Mouse (Mus musculus) intestine, embryonic 15.5 days (tissue): Measurements from ENCODE around the gene Blzf1. TPM values are rescaled to one million over a fixed set of nuclear protein-coding genes. Genes with fewer than 3 reads are reported as not detected.

Experiments used
- ATAC-seq: fragments of 200-750 bp; cut with Nextera tagmentation; 2 replicates; pipeline ENCODE4 v1.8.0; 2017; ENCODE audit warnings: moderate TSS enrichment, moderate library complexity
- H3K27ac ChIP-seq: fragments of 300-500 bp; sonication (generic); 2 replicates; pipeline ENCODE4 v1.5.1; 2015; ENCODE audit warnings: mild to moderate bottlenecking, inconsistent platforms
- H3K27me3 ChIP-seq: fragments of 300-500 bp; sonication (generic); replicated peaks from 2 replicates; pipeline ENCODE4 v1.6.1; 2015; ENCODE audit warnings: inconsistent platforms
- H3K36me3 ChIP-seq: fragments of 300-500 bp; sonication (generic); 2 replicates; pipeline ENCODE4 v1.6.1; 2015; ENCODE audit warnings: inconsistent platforms
- H3K4me1 ChIP-seq: fragments of 300-500 bp; sonication (generic); replicated peaks from 2 replicates; pipeline ENCODE4 v1.6.1; 2015; ENCODE audit warnings: inconsistent platforms
- H3K4me2 ChIP-seq: fragments of 300-500 bp; sonication (generic); replicated peaks from 2 replicates; pipeline ENCODE4 v1.6.1; 2015; ENCODE audit warnings: mild to moderate bottlenecking, inconsistent platforms
- H3K4me3 ChIP-seq: fragments of 300-500 bp; sonication (generic); replicated peaks from 2 replicates; pipeline ENCODE4 v1.5.1; 2015; ENCODE audit warnings: inconsistent platforms
- H3K9ac ChIP-seq: fragments of 300-500 bp; sonication (generic); 2 replicates; pipeline ENCODE4 v1.6.1; 2015; ENCODE audit warnings: inconsistent platforms
- H3K9me3 ChIP-seq: fragments of 300-500 bp; sonication (generic); 2 replicates; pipeline ENCODE4 v1.6.1; 2016; ENCODE audit warnings: inconsistent platforms
- WGBS: fragments of 180-500 bp; shearing (Covaris S2); methylation state at CpG from one replicate; pipeline ENCODE4 v1.1.7; 2015; 5-methylcytosine and 5-hydroxymethylcytosine counted together
- polyA plus RNA-seq: library from polyadenylated mRNA; unstranded; fragments of >200 nt; fragmentation: Nextera tagmentation; extraction: Ambion mirVana; gene quantifications from 2 replicates; pipeline ENCODE4 v1.2.1, GENCODE M21; 2015

Blzf1 gene
- polyA plus RNA-seq, 1 experiment from 2014 or later = 25.7 TPM

DNA sequence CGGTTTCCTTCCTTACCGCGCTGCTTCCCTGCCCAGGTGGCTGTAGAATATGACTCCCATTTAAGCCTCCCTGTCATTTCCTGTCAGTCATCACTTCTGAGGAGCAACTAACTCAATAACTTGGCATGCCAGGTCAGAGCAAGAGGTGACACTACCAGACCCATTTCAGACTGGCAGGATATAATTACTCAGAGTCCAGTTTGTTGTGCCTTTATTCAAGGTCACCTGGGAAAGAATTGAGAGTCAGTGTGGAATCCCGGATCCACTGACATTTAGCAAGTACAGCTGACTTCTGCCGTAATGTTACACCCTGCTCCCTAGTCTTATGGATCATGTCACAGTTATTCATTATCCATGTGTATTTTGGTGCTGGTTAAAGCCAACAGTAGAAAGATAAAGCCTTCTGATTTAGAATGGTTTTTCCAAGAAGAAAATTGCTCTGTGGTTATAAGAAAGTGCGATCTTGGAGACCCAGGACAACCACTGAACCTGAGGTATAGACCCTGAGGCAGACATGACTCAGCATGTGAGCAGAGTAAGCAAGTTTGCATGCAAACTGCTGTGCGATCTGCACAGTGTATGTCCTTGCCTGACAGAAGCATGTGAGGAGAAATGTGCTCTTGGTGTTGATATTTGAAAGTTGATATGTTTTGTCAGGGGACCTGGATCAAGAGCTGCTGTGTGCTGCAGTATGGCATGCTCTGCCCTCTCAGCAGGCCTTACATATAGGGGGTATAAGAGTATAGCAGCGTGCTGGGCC is 56.7 kb downstream of the Blzf1 start:
- no peak overlapping the region for H3K27ac ChIP-seq
- 49% methylated on average over 8 of the region's 8 CpGs for WGBS

DNA sequence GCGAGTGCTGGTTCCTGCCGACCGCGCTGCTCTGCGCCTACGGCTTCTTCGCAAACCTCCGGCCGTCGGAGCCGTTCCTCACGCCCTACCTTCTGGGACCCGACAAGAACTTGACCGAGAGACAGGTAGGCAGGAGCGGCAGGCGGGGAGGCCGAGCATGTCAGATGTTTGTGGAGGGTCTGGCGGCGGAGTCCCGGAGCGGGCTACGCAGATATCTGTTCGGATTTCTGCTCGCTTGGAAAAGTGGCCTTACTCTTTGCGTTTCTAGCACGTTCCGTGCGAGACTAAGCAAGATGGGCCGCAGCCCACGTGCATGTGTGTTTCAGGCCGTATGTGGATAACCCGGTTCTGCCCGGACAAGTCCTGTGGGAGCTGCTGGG is 58.0 kb downstream of the Blzf1 start:
- H3K4me2 ChIP-seq = peak overlapping the region; percentile 78
- no peaks in the 10 kb centered on the region for H3K36me3 ChIP-seq
- H3K4me3 ChIP-seq = peak overlapping the region; percentile 81
- peak overlapping the region; percentile 75 for H3K27ac ChIP-seq
- peak overlapping the region; percentile 72 for H3K9ac ChIP-seq
- H3K9me3 ChIP-seq = no peaks in the 10 kb centered on the region
- H3K4me1 ChIP-seq = peaks cover 9% of the 10 kb centered on the region
- H3K27me3 ChIP-seq = no peaks in the 10 kb centered on the region
- WGBS = under 1% methylated on average over 33 of the region's 33 CpGs
- ATAC-seq = peak; percentile 40; the same call in 1 of the 2 replicates

More for the DNA sequence above, 56.7 kb downstream of the Blzf1 start:
- Histone ChIP-seq H3K4me2 (peak overlapping the region; percentile 78), H3K9ac (0 out of 2 replicates have a peak overlapping the region, but pooled peaks have one; percentile 10), H3K4me3 (peak overlapping the region; percentile 81), H3K36me3 (no peaks in the 10 kb centered on the region), H3K9me3 (no peaks in the 10 kb centered on the region), H3K4me1 (peaks cover 9% of the 10 kb centered on the region), H3K27me3 (no peaks in the 10 kb centered on the region)
- ATAC-seq = no peak

DNA sequence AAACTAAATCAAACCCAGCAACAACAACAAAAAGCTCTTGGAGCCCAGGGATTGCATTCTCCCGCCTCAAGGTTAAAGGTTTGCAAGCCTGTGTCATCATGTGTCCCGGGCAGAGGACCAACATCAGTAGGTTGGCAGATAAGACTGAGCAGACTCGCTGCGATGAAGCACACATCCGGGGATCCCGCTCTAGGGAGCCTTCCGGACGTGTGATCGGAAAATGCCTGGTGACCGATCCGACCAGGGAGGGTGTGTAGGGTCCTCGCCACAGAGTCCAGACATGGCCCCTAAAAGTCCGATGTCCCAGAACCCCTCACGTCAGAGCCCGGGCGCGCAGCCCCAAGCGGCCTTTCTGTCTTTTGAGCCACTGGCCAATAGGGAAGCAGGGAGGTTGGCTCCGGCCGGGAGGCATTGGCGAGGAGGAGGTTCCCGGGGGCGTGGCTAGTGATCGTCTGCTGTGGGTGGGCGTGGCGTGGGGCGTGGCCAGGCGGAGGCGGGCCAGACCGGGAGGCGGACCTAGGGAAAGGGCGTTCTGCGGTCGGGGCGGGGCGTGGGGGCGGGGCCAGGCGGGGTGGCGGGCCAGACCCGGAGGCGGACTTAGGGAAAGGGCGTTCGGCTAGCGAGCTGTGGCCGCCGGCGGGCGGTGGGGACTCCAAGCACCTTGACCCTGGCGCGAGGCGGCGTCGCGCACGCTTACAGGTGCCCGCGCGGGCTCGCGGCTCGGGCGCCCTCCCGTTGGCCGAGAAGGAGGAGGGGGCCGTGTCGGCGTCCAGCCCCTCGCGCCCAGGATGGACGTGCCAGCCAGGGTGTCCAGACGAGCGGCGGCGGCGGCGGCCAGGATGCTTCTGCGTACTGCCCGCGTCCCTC is 58.6 kb downstream of the Blzf1 start, which contains the start of gene Slc19a2:
Gene Slc19a2 (plus strand): TSS at position 582 of the 867 bp plus-strand sequence.
- no peaks in the 10 kb centered on the region for H3K9me3 ChIP-seq
- H3K27ac ChIP-seq = peak within 1 kb of the TSS; percentile 81
- H3K4me2 ChIP-seq = peak within 1 kb of the TSS; percentile 78
- under 1% methylated on average over 70 of the region's 79 CpGs for WGBS
- no peaks in the 10 kb centered on the region for H3K36me3 ChIP-seq
- H3K4me1 ChIP-seq = peaks cover 9% of the 10 kb centered on the region
- no peaks in the 10 kb centered on the region for H3K27me3 ChIP-seq
- H3K9ac ChIP-seq = peak within 1 kb of the TSS; percentile 72
- H3K4me3 ChIP-seq = peak within 1 kb of the TSS; percentile 81
- peak; percentile 96 for ATAC-seq

DNA sequence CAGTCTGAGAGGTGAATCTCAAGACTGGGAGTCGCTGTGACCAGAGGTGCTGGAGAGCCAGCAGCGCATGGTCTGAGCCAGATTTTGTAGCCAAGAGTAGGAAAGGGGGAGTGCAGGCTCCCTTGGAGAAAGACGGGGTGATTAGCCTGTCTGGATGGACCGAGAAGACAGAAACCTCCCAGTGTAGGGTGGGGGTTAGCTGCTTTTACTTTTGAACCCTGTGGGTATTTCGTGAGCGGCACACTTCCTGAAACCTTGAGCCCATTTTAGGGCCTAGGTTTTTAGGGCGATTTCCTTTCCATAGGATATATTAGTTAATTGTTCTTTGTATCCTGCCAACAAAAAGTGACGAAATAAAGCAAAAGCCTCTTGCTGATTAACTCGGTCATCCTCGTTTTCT is 59.3 kb downstream of the Blzf1 start:
- Histone ChIP-seq H3K27me3 (no peaks in the 10 kb centered on the region), H3K27ac (no peak overlapping the region), H3K36me3 (no peaks in the 10 kb centered on the region), H3K9me3 (no peaks in the 10 kb centered on the region), H3K4me1 (peaks cover 9% of the 10 kb centered on the region), H3K4me3 (peak overlapping the region; percentile 81), H3K9ac (peak overlapping the region; percentile 65; the same call in 1 of the 2 replicates), H3K4me2 (peak overlapping the region; percentile 78)
- WGBS = 19% methylated on average over 10 of the region's 10 CpGs
- no peak for ATAC-seq

DNA sequence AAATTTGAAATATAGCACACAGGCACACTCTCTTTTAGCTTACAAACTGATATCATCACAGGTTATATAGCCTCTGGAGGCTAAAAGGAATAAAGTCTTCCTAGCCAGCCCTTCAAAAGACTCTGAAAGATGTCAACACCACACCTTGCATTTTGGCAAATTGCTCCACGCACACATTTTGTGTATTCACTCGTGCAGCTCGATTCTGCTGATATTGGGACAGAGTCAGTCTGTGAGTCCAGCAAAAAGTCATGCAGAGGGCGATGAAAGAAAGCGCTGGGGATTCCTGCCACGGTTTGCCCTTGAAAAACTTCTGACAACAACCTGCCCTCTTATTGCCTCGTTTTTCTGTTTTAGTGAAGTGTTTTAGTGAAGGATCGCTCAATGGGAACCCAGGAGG is 59.8 kb downstream of the Blzf1 start:
- no peak for ATAC-seq
- Histone ChIP-seq H3K36me3 (no peaks in the 10 kb centered on the region), H3K9ac (no peak overlapping the region), H3K4me1 (peaks cover 9% of the 10 kb centered on the region), H3K4me2 (peak overlapping the region; percentile 78), H3K4me3 (no peak overlapping the region), H3K27me3 (no peaks in the 10 kb centered on the region), H3K27ac (no peak overlapping the region), H3K9me3 (no peaks in the 10 kb centered on the region)
- 53% methylated on average over 8 of the region's 8 CpGs for WGBS

DNA sequence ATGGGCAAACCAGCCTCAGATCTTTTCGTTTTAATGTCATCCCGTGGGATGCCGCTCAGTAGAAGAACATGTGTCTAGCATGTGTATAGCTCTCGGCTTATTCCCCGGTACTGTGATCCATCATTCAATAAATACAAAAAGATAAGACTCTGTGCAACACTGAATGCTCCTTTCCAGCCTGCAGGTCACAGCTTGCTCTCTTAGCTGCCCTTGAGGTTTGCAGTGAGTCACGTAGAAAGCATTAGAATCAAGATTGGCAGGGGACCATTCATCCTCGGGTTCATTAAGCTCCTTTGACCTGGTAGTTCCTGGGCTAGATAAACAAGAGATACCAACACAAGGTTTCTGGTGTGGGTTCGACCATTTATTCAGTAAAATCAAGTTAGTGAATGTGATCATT is 64.5 kb downstream of the Blzf1 start:
- H3K36me3 ChIP-seq = no peaks in the 10 kb centered on the region
- peak; percentile 52 for ATAC-seq
- WGBS = 57% methylated on average over 8 of the region's 8 CpGs
- H3K4me3 ChIP-seq = no peak overlapping the region
- no peak overlapping the region for H3K4me2 ChIP-seq
- no peak overlapping the region for H3K9ac ChIP-seq
- H3K4me1 ChIP-seq = 0 out of 2 replicates have a peak, but pooled peaks cover under 1% of the 10 kb centered on the region
- H3K9me3 ChIP-seq = no peaks in the 10 kb centered on the region
- H3K27me3 ChIP-seq = no peaks in the 10 kb centered on the region
- no peak overlapping the region for H3K27ac ChIP-seq

DNA sequence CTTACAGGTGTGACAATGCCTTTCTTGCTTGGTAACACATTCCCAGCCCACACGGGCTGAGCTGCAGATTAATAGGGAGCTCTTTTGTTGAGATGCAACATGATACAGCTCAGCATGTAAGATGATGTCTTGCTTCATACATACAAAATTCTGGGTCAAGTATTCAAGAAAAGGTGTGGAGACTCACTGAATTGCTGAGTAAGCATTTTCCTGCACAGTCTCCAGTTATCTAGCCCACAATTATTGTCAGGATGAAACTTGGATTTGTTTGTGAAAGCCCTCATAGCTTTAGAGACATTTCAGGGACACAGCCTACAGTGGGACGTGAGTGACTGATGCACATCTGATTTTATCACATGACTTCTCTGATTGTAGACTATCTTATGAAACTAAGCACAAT is 65.8 kb downstream of the Blzf1 start:
- Histone ChIP-seq H3K4me2 (no peak overlapping the region), H3K27me3 (no peaks in the 10 kb centered on the region), H3K9ac (no peak overlapping the region), H3K27ac (no peak overlapping the region), H3K9me3 (no peaks in the 10 kb centered on the region), H3K4me1 (no peaks in the 10 kb centered on the region), H3K4me3 (no peak overlapping the region), H3K36me3 (no peaks in the 10 kb centered on the region)
- WGBS = 84% methylated on average over 2 of the region's 2 CpGs
- no peak for ATAC-seq

Other genes with a start within 250 kb of the Blzf1 start
- gene Sell, start 245.5 kb downstream of the Blzf1 start, polyA plus RNA-seq = 0.88 and 0.96 TPM in 2 replicates
- 0.16 and 0.73 TPM in 2 replicates for gene Selp, start 192.2 kb downstream of the Blzf1 start, polyA plus RNA-seq
- 0.43 and 0.44 TPM in 2 replicates for gene F5, start 155.7 kb downstream of the Blzf1 start, polyA plus RNA-seq
- 11.6 and 14.2 TPM in 2 replicates for gene Slc19a2, start 58.4 kb downstream of the Blzf1 start, polyA plus RNA-seq
- 8.0 and 8.1 TPM in 2 replicates for gene Ccdc181, start 31.9 kb downstream of the Blzf1 start, polyA plus RNA-seq
- 35.0 and 35.2 TPM in 2 replicates for gene Nme7, start 3.4 kb downstream of the Blzf1 start, polyA plus RNA-seq
- gene Atp1b1, start 150.9 kb upstream of the Blzf1 start, polyA plus RNA-seq = 203 TPM in 2 replicates